ENCODE assay signal across 8 mouse cellular contexts in the genomic region with DNA sequence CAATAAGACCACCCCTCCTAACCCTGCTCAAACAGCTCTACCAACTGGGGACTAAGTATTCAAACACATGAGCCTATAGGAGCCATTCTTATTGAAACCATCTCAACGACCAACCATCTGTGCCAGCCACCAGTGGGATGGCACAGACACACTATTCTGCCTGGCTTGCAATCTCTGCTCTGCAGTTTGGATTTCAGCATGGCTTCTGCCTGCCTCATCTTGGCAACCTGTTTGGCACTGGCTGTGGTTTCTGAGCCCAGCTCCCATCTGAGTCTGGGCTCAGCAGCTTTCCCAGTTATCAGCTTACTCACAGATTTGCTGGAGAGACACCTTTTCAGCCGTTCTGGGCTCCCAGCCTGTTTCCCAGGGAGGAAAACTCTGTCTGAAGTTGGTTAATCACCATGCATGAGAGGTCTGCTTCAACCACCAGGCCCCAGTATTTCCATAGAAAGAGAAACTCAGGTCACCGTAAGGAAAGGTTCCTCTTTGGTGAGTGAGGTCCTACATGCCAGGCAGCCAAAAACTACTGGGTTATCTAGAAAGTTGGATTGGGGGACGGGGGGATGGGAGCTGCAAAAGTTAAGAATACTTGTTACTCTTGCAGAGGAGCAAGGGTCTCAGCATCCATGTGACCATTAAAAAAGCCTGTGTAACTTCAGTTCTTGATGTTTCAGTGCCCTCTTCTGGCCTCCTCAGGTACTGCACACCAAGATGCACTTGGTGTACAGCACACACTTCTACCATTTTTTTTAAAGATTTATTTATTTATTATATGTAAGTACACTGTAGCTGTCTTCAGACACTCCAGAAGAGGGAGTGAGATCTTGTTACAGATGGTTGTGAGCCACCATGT.
DNase-seq lines count a peak whose midpoint lies in the region; ATAC-seq lines count a peak whose summit lies in the region.

No protein-coding gene starts in this region.

- H3K36me3 ChIP-seq in heart, embryonic 12.5 days, result no peaks in the 10 kb centered on the region
- no peaks in the 10 kb centered on the region for H3K36me3 ChIP-seq in forebrain, embryonic 15.5 days

- no peak overlapping the region for H3K4me2 ChIP-seq in heart, embryonic 12.5 days
- no peak overlapping the region for H3K4me2 ChIP-seq in forebrain, embryonic 15.5 days (replicated peaks)

- no peak overlapping the region for H3K9ac ChIP-seq in heart, embryonic 12.5 days
- H3K9ac ChIP-seq in forebrain, embryonic 15.5 days (replicated peaks), result no peak overlapping the region

- no peak for ATAC-seq in heart, embryonic 12.5 days (ENCODE audit: insufficient number of reproducible peaks, low FRiP score)
- peak; percentile 92 for ATAC-seq in forebrain, embryonic 15.5 days (replicated peaks)

- no peak overlapping the region for H3K4me3 ChIP-seq in heart, embryonic 12.5 days
- no peak overlapping the region for H3K4me3 ChIP-seq in forebrain, embryonic 15.5 days

- 67% methylated on average over 4 of the region's 4 CpGs for WGBS in heart, embryonic 12.5 days
- 68% methylated on average over 4 of the region's 4 CpGs for WGBS in forebrain, embryonic 15.5 days

- DNase-seq in heart, adult 18-20 months, result peak; percentile 28 to 78
- DNase-seq in CD4-positive helper T cell, adult 2 months (ENCODE audit: low read depth, low spot score), result peak; percentile 50
- DNase-seq in brain, adult 2 months (ENCODE audit: low read depth, low spot score), result peak; percentile 69
- DNase-seq in kidney, postnatal 10 days, result peak; percentile 71
- peak; percentile 61 for DNase-seq in lung, postnatal 14 days
- peak; percentile 51 to 69 for DNase-seq in spleen, postnatal 14 days (ENCODE audit: low spot score in 2 of 2)

- H3K9me3 ChIP-seq in heart, embryonic 12.5 days (replicated peaks), result peaks cover 8% of the 10 kb centered on the region; the same call in 1 of the 2 replicates
- no peaks in the 10 kb centered on the region for H3K9me3 ChIP-seq in forebrain, embryonic 15.5 days

- no peaks in the 10 kb centered on the region for H3K4me1 ChIP-seq in heart, embryonic 12.5 days (replicated peaks)
- H3K4me1 ChIP-seq in forebrain, embryonic 15.5 days, result no peaks in the 10 kb centered on the region

- peaks cover 18% of the 10 kb centered on the region for H3K27me3 ChIP-seq in heart, embryonic 12.5 days (replicated peaks)
- no peaks in the 10 kb centered on the region for H3K27me3 ChIP-seq in forebrain, embryonic 15.5 days

- H3K27ac ChIP-seq in heart, embryonic 12.5 days (ENCODE audit: poor library complexity, severe bottlenecking), result no peak overlapping the region
- no peak overlapping the region for H3K27ac ChIP-seq in forebrain, embryonic 15.5 days (replicated peaks)
